Mouse (Mus musculus): ENCODE results near the gene Gm15448. TPM values are rescaled to one million over a fixed set of nuclear protein-coding genes. Genes with fewer than 3 reads are reported as not detected.
"Not testable (repeated sequence)": the region's sequence is repeated elsewhere in the genome, so short reads cannot be mapped to it uniquely, and the experiment has no call there.

The Gm15448 gene
- not detected in 2 replicates for polyA plus RNA-seq (2015; fragmentation: Nextera tagmentation; extraction: Ambion mirVana)

DNA sequence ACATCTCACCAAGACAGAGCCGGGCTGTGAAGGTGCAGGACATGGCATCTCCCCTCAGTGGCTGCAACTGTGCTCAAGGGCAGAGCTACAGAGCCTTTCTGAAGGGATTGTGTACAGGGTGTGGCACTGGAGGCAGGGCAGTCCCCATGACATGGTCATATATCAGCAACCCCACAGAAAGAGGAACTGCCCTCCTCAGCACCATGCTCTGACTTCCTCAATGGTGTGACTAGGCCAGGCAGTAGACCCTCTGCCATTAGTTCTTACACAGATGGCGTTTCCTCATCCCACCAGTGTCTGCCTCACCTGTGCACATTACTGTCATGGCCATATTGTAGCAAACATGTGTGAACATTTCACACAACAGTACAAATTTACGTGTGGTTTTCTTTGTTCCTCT lies at the start of gene Gm15448:
Gene Gm15448, minus strand, starts transcription at position 89 of the 400 bp plus-strand sequence.
- H3K4me1 ChIP-seq; H3K27me3 ChIP-seq (replicated peaks); ATAC-seq (ENCODE audit: extremely low read depth, insufficient number of reproducible peaks, low FRiP score, low TSS enrichment); H3K4me2 ChIP-seq; H3K9ac ChIP-seq; H3K9me3 ChIP-seq; H3K36me3 ChIP-seq; H3K4me3 ChIP-seq; H3K27ac ChIP-seq (replicated peaks): not testable (repeated sequence)
- WGBS, result 31% methylated on average over 1 of the region's 3 CpGs

DNA sequence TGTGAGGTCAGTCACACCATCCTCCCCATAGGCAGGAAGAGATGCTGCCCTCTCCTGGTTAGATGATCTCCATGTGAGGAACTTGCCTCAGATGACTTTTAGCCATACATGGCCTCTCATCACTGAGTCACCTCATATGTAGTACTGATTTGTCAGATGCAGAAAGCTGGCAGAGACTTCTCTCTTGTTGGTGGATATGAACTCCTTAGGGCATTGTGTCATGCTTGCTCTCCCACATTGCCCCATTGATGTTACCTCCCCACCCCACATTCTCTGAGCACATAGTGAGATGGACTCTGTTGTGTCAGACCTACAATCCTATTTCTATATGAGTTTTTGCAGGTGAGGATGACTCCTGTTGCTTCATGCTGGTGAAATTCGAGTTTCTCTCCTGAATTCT lies 49.5 kb upstream of the Gm15448 start:
- not testable (repeated sequence) for H3K27ac ChIP-seq (replicated peaks); H3K9me3 ChIP-seq; ATAC-seq (ENCODE audit: extremely low read depth, insufficient number of reproducible peaks, low FRiP score, low TSS enrichment); H3K4me3 ChIP-seq; H3K36me3 ChIP-seq; H3K4me2 ChIP-seq; H3K9ac ChIP-seq; H3K4me1 ChIP-seq; H3K27me3 ChIP-seq (replicated peaks)
- WGBS, result no CpG with 5 or more reads among the region's 1 CpGs

DNA sequence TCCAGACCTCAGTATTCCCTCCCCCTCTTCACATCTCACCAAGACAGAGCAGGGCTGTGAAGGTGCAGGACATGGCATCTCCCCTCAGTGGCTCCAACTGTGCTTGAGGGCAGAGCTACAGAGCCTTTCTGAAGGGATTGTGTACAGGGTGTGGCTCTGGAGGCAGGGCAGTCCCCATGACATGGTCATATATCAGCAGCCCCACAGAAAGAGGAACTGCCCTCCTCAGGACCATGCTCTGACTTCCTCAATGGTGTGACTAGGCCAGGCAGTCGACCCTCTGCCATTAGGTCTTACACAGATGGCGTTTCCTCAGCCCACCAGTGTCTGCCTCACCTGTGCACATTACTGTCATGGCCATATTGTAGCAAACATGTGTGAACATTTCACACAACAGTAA lies 19.5 kb upstream of the Gm15448 start, which contains the start of gene Pira2:
Gene Pira2, minus strand, starts transcription at position 101 of the 400 bp plus-strand sequence.
- H3K36me3 ChIP-seq; H3K4me3 ChIP-seq; H3K9ac ChIP-seq; ATAC-seq (ENCODE audit: extremely low read depth, insufficient number of reproducible peaks, low FRiP score, low TSS enrichment); H3K27ac ChIP-seq (replicated peaks); H3K27me3 ChIP-seq (replicated peaks); H3K4me1 ChIP-seq; H3K4me2 ChIP-seq; H3K9me3 ChIP-seq: not testable (repeated sequence)
- no CpG with 5 or more reads among the region's 2 CpGs for WGBS

DNA sequence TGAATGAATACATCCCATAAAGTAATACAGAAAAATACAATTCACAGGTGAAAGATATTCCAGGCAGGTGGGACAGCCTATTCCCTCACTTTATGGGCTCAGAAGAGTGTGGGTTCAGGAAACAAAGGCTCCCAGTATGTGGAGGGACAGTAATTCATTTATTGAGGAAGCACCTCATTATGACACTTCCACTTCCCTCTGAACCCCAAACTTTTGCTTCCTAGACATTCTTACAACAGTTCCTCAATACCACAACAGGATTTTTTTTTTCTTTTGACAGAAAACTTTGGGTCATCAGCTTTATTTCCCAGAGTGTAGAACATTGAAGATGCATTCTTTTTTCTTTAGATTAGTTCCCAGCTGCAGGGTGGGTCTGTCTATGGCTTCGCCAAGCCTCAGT lies 12.4 kb upstream of the Gm15448 start:
- not testable (repeated sequence) for H3K27ac ChIP-seq (replicated peaks)
- WGBS, result no CpG with 5 or more reads among the region's 1 CpGs

DNA sequence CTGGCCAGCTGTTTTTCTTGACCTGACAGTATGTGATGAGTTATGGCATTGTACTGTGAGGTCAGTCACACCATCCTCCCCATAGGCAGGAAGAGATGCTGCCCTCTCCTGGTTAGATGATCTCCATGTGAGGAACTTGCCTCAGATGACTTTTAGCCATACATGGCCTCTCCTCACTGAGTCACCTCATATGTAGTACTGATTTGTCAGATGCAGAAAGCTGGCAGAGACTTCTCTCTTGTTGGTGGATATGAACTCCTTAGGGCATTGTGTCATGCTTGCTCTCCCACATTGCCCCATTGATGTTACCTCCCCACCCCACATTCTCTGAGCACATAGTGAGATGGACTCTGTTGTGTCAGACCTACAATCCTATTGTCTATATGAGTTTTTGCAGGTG lies 5.1 kb upstream of the Gm15448 start:
- H3K4me3 ChIP-seq; ATAC-seq (ENCODE audit: extremely low read depth, insufficient number of reproducible peaks, low FRiP score, low TSS enrichment); H3K36me3 ChIP-seq; H3K27ac ChIP-seq (replicated peaks); H3K4me2 ChIP-seq; H3K9ac ChIP-seq; H3K4me1 ChIP-seq; H3K27me3 ChIP-seq (replicated peaks); H3K9me3 ChIP-seq: not testable (repeated sequence)

More for the DNA sequence above, 12.4 kb upstream of the Gm15448 start:
- H3K4me2 ChIP-seq; H3K9me3 ChIP-seq; ATAC-seq (ENCODE audit: extremely low read depth, insufficient number of reproducible peaks, low FRiP score, low TSS enrichment); H3K36me3 ChIP-seq; H3K4me3 ChIP-seq; H3K27me3 ChIP-seq (replicated peaks); H3K4me1 ChIP-seq; H3K9ac ChIP-seq: not testable (repeated sequence)

DNA sequence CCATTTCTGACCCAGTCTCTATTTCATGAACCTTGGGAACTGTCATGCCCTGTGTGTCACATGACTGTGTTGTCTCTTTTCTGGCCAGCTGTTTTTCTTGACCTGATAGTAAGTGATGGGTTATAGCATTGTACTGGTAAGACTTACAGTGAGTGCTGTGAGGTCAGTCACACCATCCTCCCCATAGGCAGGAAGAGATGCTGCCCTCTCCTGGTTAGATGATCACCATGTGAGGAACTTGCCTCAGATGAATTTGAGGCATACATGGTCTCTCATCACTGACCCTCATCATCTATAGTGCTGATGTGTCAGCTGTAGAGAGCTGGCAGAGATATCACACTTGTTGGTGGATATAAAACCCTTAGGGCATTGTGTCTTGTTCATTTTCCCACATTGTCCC lies 13.6 kb downstream of the Gm15448 start:
- not testable (repeated sequence) for H3K9me3 ChIP-seq; H3K4me3 ChIP-seq; H3K27ac ChIP-seq (replicated peaks); H3K4me2 ChIP-seq; H3K36me3 ChIP-seq; H3K27me3 ChIP-seq (replicated peaks); H3K4me1 ChIP-seq; ATAC-seq (ENCODE audit: extremely low read depth, insufficient number of reproducible peaks, low FRiP score, low TSS enrichment); H3K9ac ChIP-seq

DNA sequence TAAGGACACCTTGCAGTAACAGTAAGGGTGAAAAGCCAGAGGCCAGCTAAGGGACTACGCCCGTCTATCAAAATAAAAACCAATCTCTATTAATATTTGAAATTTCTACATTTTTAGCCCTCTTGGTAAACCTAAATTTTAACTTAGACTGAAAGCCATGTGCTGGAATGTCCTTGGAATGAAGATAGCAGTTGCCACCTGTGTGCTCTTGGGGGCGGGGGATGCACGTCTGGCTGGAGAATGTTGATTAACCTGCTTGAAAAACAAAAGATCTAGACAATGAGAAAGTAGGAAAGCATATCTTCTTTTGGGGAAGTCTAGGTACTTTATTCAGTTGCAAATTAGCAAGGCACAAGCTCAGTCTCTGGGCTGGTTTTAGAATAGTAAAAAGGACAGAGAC lies 22.6 kb downstream of the Gm15448 start:
- H3K9ac ChIP-seq; ATAC-seq (ENCODE audit: extremely low read depth, insufficient number of reproducible peaks, low FRiP score, low TSS enrichment); H3K4me3 ChIP-seq; H3K4me2 ChIP-seq; H3K36me3 ChIP-seq; H3K27me3 ChIP-seq (replicated peaks); H3K27ac ChIP-seq (replicated peaks); H3K4me1 ChIP-seq: not testable (repeated sequence)
- WGBS, result 70% methylated on average over 4 of the region's 4 CpGs
- peaks cover 10% of the 10 kb centered on the region; the same call in 1 of the 2 replicates for H3K9me3 ChIP-seq

DNA sequence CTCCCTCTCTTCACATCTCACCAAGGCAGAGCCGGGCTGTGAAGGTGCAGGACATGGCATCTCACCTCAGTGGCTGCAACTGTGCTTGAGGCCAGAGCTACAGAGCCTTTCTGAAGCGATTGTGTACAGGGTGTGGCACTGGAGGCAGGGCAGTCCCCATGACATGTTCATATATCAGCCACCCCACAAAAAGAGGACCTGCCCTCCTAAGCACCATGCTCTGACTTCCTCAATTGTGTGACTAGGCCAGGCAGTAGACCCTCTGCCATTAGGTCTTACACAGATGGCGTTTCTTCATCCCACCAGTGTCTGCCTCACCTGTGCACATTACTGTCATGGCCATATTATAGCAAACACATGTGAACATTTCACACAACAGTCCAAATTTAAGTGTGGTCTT lies 25.5 kb downstream of the Gm15448 start:
- 56% methylated on average over 3 of the region's 3 CpGs for WGBS
- not testable (repeated sequence) for H3K27me3 ChIP-seq (replicated peaks)

DNA sequence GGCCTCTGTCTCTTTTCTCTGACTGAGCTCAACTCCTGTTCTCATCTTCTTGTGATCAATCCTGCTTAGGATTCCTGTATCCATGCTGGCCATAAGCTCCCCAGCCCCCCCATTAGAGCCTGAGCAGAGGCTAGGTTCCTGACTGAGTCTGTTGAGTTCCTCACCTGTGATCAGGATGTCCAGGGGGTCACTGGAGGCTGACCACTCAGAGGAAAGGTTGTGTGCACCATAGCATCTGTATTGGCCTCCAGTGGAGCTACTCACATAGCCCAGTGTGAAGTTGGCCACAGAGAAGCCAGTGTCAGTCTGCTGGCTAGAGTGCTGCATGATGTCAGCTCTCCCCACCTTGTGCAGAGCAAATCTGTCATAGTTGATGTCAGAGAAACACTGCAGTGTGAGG lies 29.2 kb downstream of the Gm15448 start:
- H3K4me2 ChIP-seq; H3K36me3 ChIP-seq; H3K27ac ChIP-seq (replicated peaks); H3K9me3 ChIP-seq; H3K27me3 ChIP-seq (replicated peaks); H3K4me3 ChIP-seq; ATAC-seq (ENCODE audit: extremely low read depth, insufficient number of reproducible peaks, low FRiP score, low TSS enrichment); H3K9ac ChIP-seq; H3K4me1 ChIP-seq: not testable (repeated sequence)

More for the DNA sequence above, 25.5 kb downstream of the Gm15448 start:
- H3K27ac ChIP-seq (replicated peaks); H3K36me3 ChIP-seq; ATAC-seq (ENCODE audit: extremely low read depth, insufficient number of reproducible peaks, low FRiP score, low TSS enrichment); H3K4me2 ChIP-seq; H3K9ac ChIP-seq; H3K4me1 ChIP-seq; H3K4me3 ChIP-seq: not testable (repeated sequence)
- peaks cover 10% of the 10 kb centered on the region; the same call in 1 of the 2 replicates for H3K9me3 ChIP-seq

Other genes with a start within 250 kb of the Gm15448 start
- gene Oscar, start 209.5 kb downstream of the Gm15448 start, polyA plus RNA-seq (2015; fragmentation: Nextera tagmentation; extraction: Ambion mirVana), result 0.15 TPM in 1 of 2 replicates, not detected in the other
- gene Ndufa3, start 208.3 kb downstream of the Gm15448 start, polyA plus RNA-seq (2015; fragmentation: Nextera tagmentation; extraction: Ambion mirVana), result 703 and 780 TPM in 2 replicates
- gene Tfpt, start 195.8 kb downstream of the Gm15448 start, polyA plus RNA-seq (2015; fragmentation: Nextera tagmentation; extraction: Ambion mirVana), result 13.5 and 15.1 TPM in 2 replicates
- gene Prpf31, start 195.7 kb downstream of the Gm15448 start, polyA plus RNA-seq (2015; fragmentation: Nextera tagmentation; extraction: Ambion mirVana), result 60.9 and 69.9 TPM in 2 replicates
- 31.1 and 33.3 TPM in 2 replicates for gene Cnot3, start 180.4 kb downstream of the Gm15448 start, polyA plus RNA-seq (2015; fragmentation: Nextera tagmentation; extraction: Ambion mirVana)
- gene Leng1, start 159.8 kb downstream of the Gm15448 start, polyA plus RNA-seq (2015; fragmentation: Nextera tagmentation; extraction: Ambion mirVana), result 17.0 and 18.3 TPM in 2 replicates
- 4.0 and 4.6 TPM in 2 replicates for gene Tmc4, start 148.1 kb downstream of the Gm15448 start, polyA plus RNA-seq (2015; fragmentation: Nextera tagmentation; extraction: Ambion mirVana)
- 194 and 226 TPM in 2 replicates for gene Tsen34, start 132.8 kb downstream of the Gm15448 start, polyA plus RNA-seq (2015; fragmentation: Nextera tagmentation; extraction: Ambion mirVana)
- 35.5 and 40.7 TPM in 2 replicates for gene Mboat7, start 132.2 kb downstream of the Gm15448 start, polyA plus RNA-seq (2015; fragmentation: Nextera tagmentation; extraction: Ambion mirVana)
- 844 and 931 TPM in 2 replicates for gene Rps9, start 121.7 kb downstream of the Gm15448 start, polyA plus RNA-seq (2015; fragmentation: Nextera tagmentation; extraction: Ambion mirVana)
- gene Pirb, start 105.3 kb downstream of the Gm15448 start, polyA plus RNA-seq (2015; fragmentation: Nextera tagmentation; extraction: Ambion mirVana), result 0.27 and 0.32 TPM in 2 replicates
- 0.10 TPM in 1 of 2 replicates, not detected in the other for gene Pira2, start 19.4 kb upstream of the Gm15448 start, polyA plus RNA-seq (2015; fragmentation: Nextera tagmentation; extraction: Ambion mirVana)
- not detected in 2 replicates for gene Gm14548, start 72.4 kb upstream of the Gm15448 start, polyA plus RNA-seq (2015; fragmentation: Nextera tagmentation; extraction: Ambion mirVana)
- 0.08 TPM in 1 of 2 replicates, not detected in the other for gene Lilra6, start 89.8 kb upstream of the Gm15448 start, polyA plus RNA-seq (2015; fragmentation: Nextera tagmentation; extraction: Ambion mirVana)
- 0.83 and 1.1 TPM in 2 replicates for gene Lair1, start 237.5 kb upstream of the Gm15448 start, polyA plus RNA-seq (2015; fragmentation: Nextera tagmentation; extraction: Ambion mirVana)

Data from heart, embryonic 13.5 days (tissue).